Mouse (Mus musculus) heart, postnatal 0 days (tissue): ENCODE measurements at regions not wholly inside any gene's neighbourhood (a gene's known extent, or its start where the extent isn't known, plus 50 kb on each side); places are given as distances from the start of the nearest gene placed in this dataset.

ENCODE experiments used
- ATAC-seq: fragments of 200-750 bp; cut with Nextera tagmentation; 2 replicates; pipeline ENCODE4 v1.8.0; 2017; ENCODE audit warnings: low read depth, moderate number of reproducible peaks, moderate library complexity; ENCODE audit not compliant: insufficient read depth
- DNase-seq: peaks from one replicate; pipeline ENCODE4 v3.0.0-alpha.2; 2016; ENCODE audit warnings: low spot score
- H3K27ac ChIP-seq: fragments of 300-500 bp; sonication (generic); 2 replicates; pipeline ENCODE4 v1.5.1; 2014; ENCODE audit warnings: low read depth, mild to moderate bottlenecking
- H3K27me3 ChIP-seq: fragments of 300-500 bp; sonication (generic); 2 replicates; pipeline ENCODE4 v1.6.1; 2014; ENCODE audit warnings: low read length, mixed read lengths; ENCODE audit not compliant: control insufficient read depth, insufficient read depth
- H3K36me3 ChIP-seq: fragments of 300-500 bp; sonication (generic); replicated peaks from 2 replicates; pipeline ENCODE4 v1.6.1; 2014; ENCODE audit warnings: low read length, mixed read lengths; ENCODE audit not compliant: control insufficient read depth, insufficient read depth
- H3K4me1 ChIP-seq: fragments of 300-500 bp; sonication (generic); 2 replicates; pipeline ENCODE4 v1.6.1; 2014; ENCODE audit warnings: antibody characterized with exemption; ENCODE audit not compliant: control insufficient read depth, insufficient read depth
- H3K4me2 ChIP-seq: fragments of 300-500 bp; sonication (generic); 2 replicates; pipeline ENCODE4 v1.6.1; 2014; ENCODE audit warnings: low read depth, mild to moderate bottlenecking, low read length, moderate library complexity
- H3K4me3 ChIP-seq: fragments of 300-500 bp; sonication (generic); 2 replicates; pipeline ENCODE4 v1.5.1; 2014; ENCODE audit warnings: low read depth, low read length
- H3K9ac ChIP-seq: fragments of 300-500 bp; sonication (generic); replicated peaks from 2 replicates; pipeline ENCODE4 v1.6.1; 2014; ENCODE audit warnings: low read depth, low read length, mixed read lengths
- H3K9me3 ChIP-seq: fragments of 300-500 bp; sonication (generic); replicated peaks from 2 replicates; pipeline ENCODE4 v1.6.1; 2016; ENCODE audit warnings: low read length; ENCODE audit not compliant: control insufficient read depth
- CTCF ChIP-seq: IDR thresholded peaks from 2 replicates; pipeline ENCODE4 v1.5.1; 2016; ENCODE audit warnings: antibody characterized with exemption, control low read depth, low read depth
- EP300 ChIP-seq: IDR thresholded peaks from 2 replicates; pipeline ENCODE4 v1.6.1; 2016; ENCODE audit warnings: antibody characterized with exemption, low read depth
- WGBS: fragments of 180-500 bp; shearing (Covaris S2); extraction: QIAGEN DNeasy Blood & Tissue Kit; methylation state at CpG from one replicate; pipeline ENCODE4 v1.1.7; 2014; 5-methylcytosine and 5-hydroxymethylcytosine counted together

DNA sequence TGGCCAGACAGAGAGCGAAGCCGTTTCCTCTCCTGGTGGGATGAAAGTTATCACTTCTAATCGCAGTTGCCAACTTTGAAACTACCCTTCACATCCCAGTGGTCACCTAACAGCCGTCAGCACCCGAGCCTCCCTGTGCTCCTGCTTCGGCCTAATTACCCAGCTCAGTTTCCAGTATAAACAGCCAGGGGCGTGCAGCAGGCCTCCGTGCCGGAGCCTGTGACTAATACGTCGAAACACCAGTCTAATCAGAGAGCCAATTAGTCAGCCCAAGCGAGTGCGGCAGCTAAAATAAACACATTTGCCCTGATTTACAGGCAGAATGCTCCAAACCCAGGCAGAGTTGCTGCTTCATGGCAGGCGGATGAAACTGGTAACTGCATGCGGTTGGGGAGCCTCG, 312.1 kb upstream of the Zdhhc25 start:
- DNase-seq (no peak), ATAC-seq (no peak)
- Histone ChIP-seq H3K27ac (no peak overlapping the region), H3K9me3 (no peaks in the 10 kb centered on the region), H3K4me2 (no peak overlapping the region), H3K4me3 (no peak overlapping the region), H3K9ac (no peak overlapping the region), H3K36me3 (no peaks in the 10 kb centered on the region), H3K4me1 (no peaks in the 10 kb centered on the region), H3K27me3 (no peaks in the 10 kb centered on the region; the same call in 1 of the 2 replicates)
- 34% methylated on average over 16 of the region's 16 CpGs for WGBS
- TF ChIP-seq CTCF (no peak), EP300 (no peak)

DNA sequence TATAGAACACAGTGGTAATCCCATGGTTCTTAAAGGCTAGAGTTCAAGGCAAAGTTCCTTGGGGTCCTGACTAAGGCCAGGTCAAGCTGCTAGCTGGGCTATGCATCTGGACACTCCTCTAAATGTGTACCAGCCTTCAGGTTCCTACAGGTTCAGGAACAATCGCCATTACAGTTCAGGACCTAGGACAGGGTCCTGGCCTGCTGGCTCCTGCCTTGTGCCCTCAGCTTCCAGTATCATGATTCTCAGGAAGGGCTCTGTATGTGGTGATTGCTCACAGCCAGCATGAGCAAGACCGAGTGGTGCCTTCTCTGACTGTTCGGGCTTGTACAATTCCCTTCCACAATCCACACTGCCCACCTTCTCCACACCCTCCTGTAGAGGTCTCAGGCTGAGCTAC, 311.4 kb upstream of the Zdhhc25 start:
- no peaks in the 10 kb centered on the region; the same call in 1 of the 2 replicates for H3K27me3 ChIP-seq
- no peak overlapping the region for H3K4me3 ChIP-seq
- no peak overlapping the region for H3K9ac ChIP-seq
- no peaks in the 10 kb centered on the region for H3K36me3 ChIP-seq
- TF ChIP-seq EP300 (no peak), CTCF (no peak)
- no peaks in the 10 kb centered on the region for H3K4me1 ChIP-seq
- no peak for ATAC-seq
- H3K27ac ChIP-seq: no peak overlapping the region
- no peak for DNase-seq
- no peak overlapping the region for H3K4me2 ChIP-seq
- WGBS: 34% methylated on average over 3 of the region's 3 CpGs
- no peaks in the 10 kb centered on the region for H3K9me3 ChIP-seq

DNA sequence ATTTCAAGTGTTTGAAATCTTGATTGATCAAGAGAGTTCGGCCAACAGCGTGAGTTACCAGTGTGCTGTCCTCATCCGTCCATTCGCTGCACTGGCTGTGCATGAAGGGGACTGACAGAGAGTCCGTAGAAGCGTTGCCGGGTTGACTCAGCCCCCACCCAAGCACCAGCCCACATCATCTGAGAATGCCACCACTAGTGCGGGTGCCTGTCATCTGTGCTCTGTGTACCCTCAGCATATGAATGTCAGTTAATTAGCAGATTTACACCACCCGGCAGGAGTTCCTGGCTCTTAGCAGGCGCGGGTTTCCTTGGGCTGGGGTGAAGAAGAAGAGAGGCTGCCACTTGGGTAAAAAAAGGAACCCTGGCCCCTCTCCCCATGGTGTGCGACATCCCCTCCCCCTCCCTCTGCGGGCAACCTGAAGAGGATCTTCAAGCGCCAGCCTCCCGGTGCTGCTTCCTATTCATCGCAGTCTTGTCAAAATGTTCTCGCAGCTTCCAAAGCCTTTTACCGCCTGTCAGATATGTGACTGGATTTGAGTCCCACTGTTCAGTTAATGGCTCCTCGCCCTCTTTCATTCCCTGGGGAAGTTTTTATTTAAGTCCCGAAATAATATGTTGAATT, 309.2 kb upstream of the Zdhhc25 start:
- Histone ChIP-seq H3K4me2 (no peak overlapping the region), H3K9ac (no peak overlapping the region), H3K36me3 (no peaks in the 10 kb centered on the region), H3K27ac (no peak overlapping the region), H3K27me3 (no peaks in the 10 kb centered on the region; the same call in 1 of the 2 replicates), H3K9me3 (no peaks in the 10 kb centered on the region), H3K4me3 (no peak overlapping the region), H3K4me1 (no peaks in the 10 kb centered on the region)
- TF ChIP-seq CTCF (no peak), EP300 (no peak)
- ATAC-seq: no peak
- DNase-seq: no peak
- 20% methylated on average over 20 of the region's 20 CpGs for WGBS

DNA sequence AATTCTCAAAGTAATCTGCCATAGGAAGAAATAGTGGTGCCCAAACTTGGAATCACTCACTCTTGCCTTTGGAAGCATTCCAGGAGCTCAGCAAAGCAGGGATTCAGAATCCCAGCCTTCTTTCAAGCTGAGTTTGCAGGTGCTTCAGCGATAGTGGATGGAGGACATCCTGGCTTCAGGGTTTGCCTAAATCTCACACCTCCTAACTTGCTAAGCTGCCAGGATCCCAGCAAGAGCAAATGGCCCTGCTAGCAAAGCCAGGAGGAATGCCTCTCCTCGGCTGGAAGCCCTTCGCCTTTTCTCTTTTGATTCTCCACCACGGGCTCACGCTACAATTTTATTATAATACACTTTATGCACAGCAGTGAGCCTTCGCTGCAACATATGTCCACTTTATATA, 301.0 kb upstream of the Zdhhc25 start:
- Histone ChIP-seq H3K9me3 (no peaks in the 10 kb centered on the region), H3K36me3 (no peaks in the 10 kb centered on the region), H3K27ac (no peak overlapping the region), H3K4me3 (no peak overlapping the region), H3K27me3 (no peaks in the 10 kb centered on the region), H3K4me2 (no peak overlapping the region), H3K9ac (no peak overlapping the region), H3K4me1 (no peaks in the 10 kb centered on the region)
- ATAC-seq: no peak
- TF ChIP-seq EP300 (no peak), CTCF (no peak)
- DNase-seq: no peak
- 39% methylated on average over 6 of the region's 6 CpGs for WGBS

DNA sequence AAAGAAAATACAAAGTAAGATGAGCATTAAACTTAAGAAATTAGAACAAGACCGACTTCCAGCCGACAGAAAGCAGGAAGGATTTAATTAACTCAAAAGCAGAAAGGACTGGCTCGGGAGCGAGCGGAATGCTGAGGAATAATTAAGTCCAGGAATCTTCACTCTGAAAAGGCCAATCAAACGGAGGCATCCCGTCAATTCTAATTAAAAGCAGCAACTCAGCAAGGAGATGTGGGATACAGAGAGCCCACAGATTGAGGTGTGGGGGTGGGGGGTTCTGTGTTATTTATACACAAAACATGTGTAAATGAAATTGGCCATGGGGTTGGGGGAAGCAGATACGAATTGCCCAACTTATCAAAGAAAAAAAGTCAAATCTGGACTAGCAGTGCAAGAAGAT, 288.9 kb upstream of the Zdhhc25 start:
- Histone ChIP-seq H3K36me3 (no peaks in the 10 kb centered on the region), H3K27me3 (no peaks in the 10 kb centered on the region), H3K4me1 (no peaks in the 10 kb centered on the region), H3K27ac (no peak overlapping the region), H3K4me3 (no peak overlapping the region), H3K9me3 (no peaks in the 10 kb centered on the region), H3K4me2 (no peak overlapping the region), H3K9ac (no peak overlapping the region)
- ATAC-seq (no peak), DNase-seq (no peak)
- TF ChIP-seq EP300: no peak
- no peak for TF ChIP-seq CTCF
- 66% methylated on average over 8 of the region's 8 CpGs for WGBS

DNA sequence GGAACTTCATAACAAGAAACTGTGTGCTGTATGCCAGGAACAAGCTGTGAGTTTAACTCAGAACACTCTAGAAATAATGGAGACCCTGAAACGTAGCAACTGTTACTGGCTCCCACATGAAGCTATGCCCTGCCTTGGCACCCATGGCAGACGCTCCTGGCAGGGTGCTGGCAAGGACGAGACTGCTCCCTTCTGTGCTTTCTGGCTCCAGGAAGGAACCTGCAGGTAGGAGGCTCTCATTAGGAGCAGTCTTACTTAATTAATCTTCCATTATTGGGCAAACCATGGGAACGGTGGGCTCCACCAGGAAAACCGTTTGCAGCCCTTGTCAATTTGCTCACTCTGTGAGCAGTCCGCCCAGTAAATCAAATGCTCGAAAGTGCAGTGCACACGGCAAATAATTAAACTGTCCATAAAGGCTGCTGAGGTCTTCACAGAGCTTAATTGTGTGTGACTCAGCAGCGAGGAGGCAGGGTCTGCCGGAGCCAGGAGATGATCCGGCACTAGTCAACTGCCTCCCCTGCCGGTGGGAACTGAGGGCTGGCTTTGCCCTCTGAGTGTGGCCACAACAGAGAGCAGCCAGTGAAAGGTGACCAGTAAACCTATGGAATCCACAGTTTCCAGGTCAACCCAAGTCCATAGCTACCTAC, 285.2 kb upstream of the Zdhhc25 start:
- Histone ChIP-seq H3K4me1 (no peaks in the 10 kb centered on the region), H3K9ac (no peak overlapping the region), H3K27me3 (no peaks in the 10 kb centered on the region), H3K36me3 (no peaks in the 10 kb centered on the region), H3K27ac (no peak overlapping the region), H3K9me3 (no peaks in the 10 kb centered on the region), H3K4me2 (no peak overlapping the region), H3K4me3 (no peak overlapping the region)
- TF ChIP-seq EP300 (no peak), CTCF (no peak)
- ATAC-seq (no peak), DNase-seq (no peak)
- 73% methylated on average over 12 of the region's 12 CpGs for WGBS
